Mouse (Mus musculus) splenic B cell, adult 2 months (primary cell): ENCODE measurements at regions not wholly inside any gene's neighbourhood (a gene's known extent, or its start where the extent isn't known, plus 50 kb on each side); places are given as distances from the start of the nearest gene placed in this dataset.

ENCODE experiments used
- DNase-seq: peaks from one replicate; pipeline ENCODE4 v3.0.0-alpha.2; 2011; ENCODE audit warnings: low read depth, low spot score
- H3K27me3 ChIP-seq: 2 replicates; pipeline ENCODE4 v1.6.1; 2012; ENCODE audit warnings: mild to moderate bottlenecking, low read length, moderate library complexity, mixed read lengths; ENCODE audit not compliant: control insufficient read depth, poor library complexity, insufficient read depth, severe bottlenecking
- H3K36me3 ChIP-seq: 2 replicates; pipeline ENCODE4 v1.6.1; 2012; ENCODE audit warnings: mild to moderate bottlenecking, low read length, moderate library complexity, mixed read lengths; ENCODE audit not compliant: control insufficient read depth, poor library complexity, insufficient read depth, severe bottlenecking

- DNase-seq: peak; percentile 7
- no peaks in the 10 kb centered on the region for H3K27me3 ChIP-seq
- H3K36me3 ChIP-seq: no peaks in the 10 kb centered on the region
These were observed 56.1 kb upstream of the Ces5a start for GRCm38 (mm10) chr8:93591608-93592301.

GRCm38 (mm10) chr8:93592302-93592651 is 56.6 kb upstream of the Ces5a start:
- DNase-seq: no peak
- no peaks in the 10 kb centered on the region for H3K27me3 ChIP-seq
- no peaks in the 10 kb centered on the region for H3K36me3 ChIP-seq

- DNase-seq: no peak
- Histone ChIP-seq H3K27me3 (no peaks in the 10 kb centered on the region), H3K36me3 (no peaks in the 10 kb centered on the region)
These were observed 63.0 kb upstream of the Ces5a start for GRCm38 (mm10) chr8:93598613-93599121.

- H3K36me3 ChIP-seq: no peaks in the 10 kb centered on the region
- DNase-seq: no peak
- H3K27me3 ChIP-seq: no peaks in the 10 kb centered on the region
These were observed 63.7 kb upstream of the Ces5a start for GRCm38 (mm10) chr8:93599306-93599705.

GRCm38 (mm10) chr8:93599776-93600175 is 64.1 kb upstream of the Ces5a start:
- Histone ChIP-seq H3K27me3 (no peaks in the 10 kb centered on the region), H3K36me3 (no peaks in the 10 kb centered on the region)
- DNase-seq: no peak

- Histone ChIP-seq H3K36me3 (no peaks in the 10 kb centered on the region), H3K27me3 (no peaks in the 10 kb centered on the region)
- DNase-seq: no peak
These were observed 91.3 kb upstream of the Ces5a start for GRCm38 (mm10) chr8:93626807-93627526.

GRCm38 (mm10) chr8:93627626-93628025 is 92.0 kb upstream of the Ces5a start:
- no peak for DNase-seq
- no peaks in the 10 kb centered on the region for H3K27me3 ChIP-seq
- H3K36me3 ChIP-seq: no peaks in the 10 kb centered on the region

- no peak for DNase-seq
- no peaks in the 10 kb centered on the region for H3K36me3 ChIP-seq
- H3K27me3 ChIP-seq: no peaks in the 10 kb centered on the region
These were observed 97.3 kb upstream of the Ces5a start for GRCm38 (mm10) chr8:93632896-93633295.

GRCm38 (mm10) chr8:93642770-93643169 is 107.1 kb upstream of the Ces5a start:
- no peak for DNase-seq
- Histone ChIP-seq H3K36me3 (no peaks in the 10 kb centered on the region), H3K27me3 (no peaks in the 10 kb centered on the region)

- no peaks in the 10 kb centered on the region for H3K36me3 ChIP-seq
- DNase-seq: no peak
- no peaks in the 10 kb centered on the region for H3K27me3 ChIP-seq
These were observed 108.0 kb upstream of the Ces5a start for GRCm38 (mm10) chr8:93643471-93644215.

- H3K27me3 ChIP-seq: no peaks in the 10 kb centered on the region
- H3K36me3 ChIP-seq: no peaks in the 10 kb centered on the region
- no peak for DNase-seq
These were observed 117.8 kb upstream of the Ces5a start for GRCm38 (mm10) chr8:93653421-93653820.

GRCm38 (mm10) chr8:93653913-93654705 is 118.5 kb upstream of the Ces5a start:
- Histone ChIP-seq H3K27me3 (no peaks in the 10 kb centered on the region), H3K36me3 (no peaks in the 10 kb centered on the region)

GRCm38 (mm10) chr8:93655752-93656151 is 120.1 kb upstream of the Ces5a start:
- Histone ChIP-seq H3K27me3 (no peaks in the 10 kb centered on the region), H3K36me3 (no peaks in the 10 kb centered on the region)
- DNase-seq: no peak

More at GRCm38 (mm10) chr8:93653913-93654705, 118.5 kb upstream of the Ces5a start:
- no peak for DNase-seq

GRCm38 (mm10) chr8:93661739-93662138 is 126.1 kb upstream of the Ces5a start:
- DNase-seq: peak; percentile 4
- Histone ChIP-seq H3K36me3 (no peaks in the 10 kb centered on the region), H3K27me3 (no peaks in the 10 kb centered on the region)
